Mouse (Mus musculus): ENCODE data around the gene Med18. TPM values are rescaled to one million over a fixed set of nuclear protein-coding genes. Genes with fewer than 3 reads are reported as not detected.
A peak's percentile ranks its signal among the peaks of the same experiment; 100 is the strongest.

Gene Med18
- polyA plus RNA-seq, 1 experiment, result 8.3 TPM

DNA sequence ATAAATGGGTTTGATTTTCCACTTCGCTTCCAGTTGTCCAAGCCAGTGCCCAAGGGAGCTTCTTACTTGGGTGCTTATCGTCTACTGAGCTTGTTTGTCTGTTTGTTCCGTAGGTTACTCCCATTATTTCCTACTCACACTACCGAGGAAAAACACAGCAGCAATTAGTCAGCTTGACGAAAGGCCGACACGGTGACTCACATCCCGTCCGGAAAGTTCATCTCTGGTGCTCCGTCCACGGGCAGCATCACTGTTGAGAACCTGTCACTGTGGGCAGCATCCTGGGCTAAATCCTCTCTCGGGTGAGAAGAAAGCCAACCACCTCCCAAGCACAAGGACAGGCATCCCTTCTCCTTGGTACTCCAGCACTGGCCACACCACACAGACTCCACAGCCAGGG lies 17.6 kb downstream of the Med18 start:
- TF ChIP-seq CTCF (IDR thresholded peaks at IDR 0.05; ENCODE audit: borderline replicate concordance, extremely low read depth, insufficient read depth, insufficient read length), result no peak
- DNase-seq (ENCODE audit: low read depth), result no peak

- DNase-seq (ENCODE audit: low read depth), result no peak
- TF ChIP-seq POLR2A (IDR thresholded peaks at IDR 0.05; ENCODE audit: borderline replicate concordance, extremely low read depth, insufficient read depth, insufficient read length, poor library complexity, severe bottlenecking) (no peak), CTCF (IDR thresholded peaks at IDR 0.05; ENCODE audit: borderline replicate concordance, extremely low read depth, insufficient read depth, insufficient read length) (no peak)
Observed at GRCm38 (mm10) chr4:132444516-132444915, 19.2 kb downstream of the Med18 start.

- TF ChIP-seq CTCF (IDR thresholded peaks at IDR 0.05; ENCODE audit: borderline replicate concordance, extremely low read depth, insufficient read depth, insufficient read length) (no peak), POLR2A (IDR thresholded peaks at IDR 0.05; ENCODE audit: borderline replicate concordance, extremely low read depth, insufficient read depth, insufficient read length, poor library complexity, severe bottlenecking) (no peak)
- no peak for DNase-seq (ENCODE audit: low read depth)
Observed at GRCm38 (mm10) chr4:132437857-132438256, 25.9 kb downstream of the Med18 start.

DNA sequence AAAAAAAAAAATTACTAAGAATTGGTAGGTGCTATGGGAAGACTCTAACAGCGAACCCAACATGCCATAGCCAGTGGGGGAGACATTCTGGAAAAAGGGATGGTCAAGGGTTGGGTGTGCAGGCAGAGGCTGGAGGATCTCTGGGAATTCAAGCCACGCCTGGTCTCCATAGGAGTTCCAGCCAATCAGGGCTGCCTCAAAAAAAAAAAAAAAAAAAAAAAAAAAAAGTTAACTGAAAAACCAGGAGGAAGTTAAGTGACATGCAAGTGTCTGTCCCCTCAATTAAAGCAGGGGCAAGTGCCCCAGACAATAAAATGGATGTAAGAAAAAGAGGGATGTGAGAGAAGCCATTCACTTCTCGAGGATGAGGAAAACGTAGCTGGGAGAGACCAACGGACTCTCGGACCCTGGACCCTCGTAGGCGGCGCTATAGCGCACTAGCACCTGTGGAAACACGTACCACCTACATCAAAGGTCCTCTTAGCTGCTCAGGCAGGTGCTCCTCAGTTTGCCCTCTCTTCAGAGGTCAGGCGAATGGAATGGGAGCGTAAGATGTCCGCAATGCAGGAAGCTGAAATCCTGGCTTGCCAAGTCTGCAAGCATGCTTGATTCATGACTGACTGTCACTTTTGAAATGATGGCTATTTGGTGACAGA lies 30.9 kb downstream of the Med18 start:
- TF ChIP-seq POLR2A (IDR thresholded peaks at IDR 0.05; ENCODE audit: borderline replicate concordance, extremely low read depth, insufficient read depth, insufficient read length, poor library complexity, severe bottlenecking), result no peak
- no peak for TF ChIP-seq CTCF (IDR thresholded peaks at IDR 0.05; ENCODE audit: borderline replicate concordance, extremely low read depth, insufficient read depth, insufficient read length)
- DNase-seq (ENCODE audit: low read depth), result no peak

- no peak for DNase-seq (ENCODE audit: low read depth)
- no peak for TF ChIP-seq POLR2A (IDR thresholded peaks at IDR 0.05; ENCODE audit: borderline replicate concordance, extremely low read depth, insufficient read depth, insufficient read length, poor library complexity, severe bottlenecking)
- TF ChIP-seq CTCF (IDR thresholded peaks at IDR 0.05; ENCODE audit: borderline replicate concordance, extremely low read depth, insufficient read depth, insufficient read length), result no peak
Observed at GRCm38 (mm10) chr4:132428022-132428542, 35.6 kb downstream of the Med18 start.

DNA sequence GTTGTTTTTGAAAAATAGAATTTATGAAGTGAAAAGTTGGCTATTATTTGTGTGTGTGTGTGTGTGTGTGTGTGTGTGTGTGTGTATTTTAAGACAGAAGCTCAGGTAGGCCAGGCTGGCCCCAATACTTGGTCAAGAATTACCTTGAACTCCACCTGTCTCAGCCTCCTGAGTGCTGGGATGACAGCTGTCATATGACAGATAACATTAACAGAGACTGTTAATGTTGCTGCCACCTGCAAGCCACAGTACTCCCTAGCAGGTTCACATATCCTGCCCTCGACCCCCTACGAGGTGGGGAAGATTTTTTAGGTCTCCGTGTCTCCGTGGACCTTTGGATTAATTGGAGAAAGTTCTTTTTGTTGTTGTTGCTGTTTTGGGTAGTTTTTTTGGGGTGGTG lies 36.2 kb downstream of the Med18 start:
- DNase-seq (ENCODE audit: low read depth), result no peak
- no peak for TF ChIP-seq CTCF (IDR thresholded peaks at IDR 0.05; ENCODE audit: borderline replicate concordance, extremely low read depth, insufficient read depth, insufficient read length)
- TF ChIP-seq POLR2A (IDR thresholded peaks at IDR 0.05; ENCODE audit: borderline replicate concordance, extremely low read depth, insufficient read depth, insufficient read length, poor library complexity, severe bottlenecking), result no peak

GRCm38 (mm10) chr4:132426021-132426420 lies 37.7 kb downstream of the Med18 start:
- no peak for TF ChIP-seq CTCF (IDR thresholded peaks at IDR 0.05; ENCODE audit: borderline replicate concordance, extremely low read depth, insufficient read depth, insufficient read length)
- TF ChIP-seq POLR2A (IDR thresholded peaks at IDR 0.05; ENCODE audit: borderline replicate concordance, extremely low read depth, insufficient read depth, insufficient read length, poor library complexity, severe bottlenecking), result no peak
- no peak for DNase-seq (ENCODE audit: low read depth)

- DNase-seq (ENCODE audit: low read depth), result no peak
- TF ChIP-seq POLR2A (IDR thresholded peaks at IDR 0.05; ENCODE audit: borderline replicate concordance, extremely low read depth, insufficient read depth, insufficient read length, poor library complexity, severe bottlenecking) (no peak), CTCF (IDR thresholded peaks at IDR 0.05; ENCODE audit: borderline replicate concordance, extremely low read depth, insufficient read depth, insufficient read length) (peak; percentile 15; the same call in 1 of the 2 replicates)
Observed at GRCm38 (mm10) chr4:132424765-132425164, 39.0 kb downstream of the Med18 start.

DNA sequence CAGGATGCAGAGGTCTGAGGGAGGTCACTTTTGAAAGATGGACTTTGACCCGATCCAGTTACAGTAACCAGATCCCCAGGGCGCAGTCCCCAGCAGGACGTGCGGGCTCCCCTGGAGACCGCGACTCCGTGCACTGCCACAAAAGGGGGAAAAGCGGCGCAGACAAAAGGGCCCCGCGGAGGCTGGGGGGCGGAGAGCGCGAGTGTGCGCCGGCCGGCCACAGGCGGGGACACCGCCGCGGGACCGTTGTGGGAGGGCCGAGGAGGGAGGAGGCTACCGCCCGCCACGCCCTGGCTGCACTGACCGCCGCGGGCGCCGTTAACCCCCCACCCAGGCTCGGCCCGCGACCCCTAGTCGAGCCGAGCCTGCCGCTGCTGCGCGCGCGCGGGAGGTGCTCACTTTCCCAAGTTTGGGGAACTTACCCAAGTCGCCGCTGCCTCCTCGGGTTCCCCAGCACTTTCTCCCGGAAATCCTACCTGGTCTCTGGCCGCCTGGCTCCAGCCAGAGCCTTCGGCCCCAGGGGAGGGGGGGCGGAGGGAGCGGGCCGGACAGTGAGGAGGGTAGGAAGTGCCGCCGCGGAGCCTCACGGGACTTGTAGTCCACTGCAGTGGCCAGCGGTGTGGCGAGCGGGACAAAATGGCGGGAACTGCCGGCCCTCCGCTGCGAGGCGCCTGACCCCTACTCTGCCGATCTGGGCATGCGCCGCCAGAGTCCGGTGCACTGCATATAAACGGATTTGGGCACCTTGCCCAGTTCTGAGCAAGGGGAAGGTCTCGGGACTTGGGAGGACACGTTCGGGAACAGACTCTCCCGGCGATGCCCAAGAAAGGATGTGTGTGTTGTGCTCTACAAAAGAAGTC lies 41.6 kb downstream of the Med18 start, which contains the start of gene Phactr4:
Gene Phactr4, minus strand, starts transcription at position 567 of the 860 bp plus-strand sequence.
- TF ChIP-seq CTCF (IDR thresholded peaks at IDR 0.05; ENCODE audit: borderline replicate concordance, extremely low read depth, insufficient read depth, insufficient read length) (no peak), POLR2A (IDR thresholded peaks at IDR 0.05; ENCODE audit: borderline replicate concordance, extremely low read depth, insufficient read depth, insufficient read length, poor library complexity, severe bottlenecking) (peak; percentile 54; the same call in 1 of the 2 replicates)
- DNase-seq (ENCODE audit: low read depth), result peak; percentile 98

DNA sequence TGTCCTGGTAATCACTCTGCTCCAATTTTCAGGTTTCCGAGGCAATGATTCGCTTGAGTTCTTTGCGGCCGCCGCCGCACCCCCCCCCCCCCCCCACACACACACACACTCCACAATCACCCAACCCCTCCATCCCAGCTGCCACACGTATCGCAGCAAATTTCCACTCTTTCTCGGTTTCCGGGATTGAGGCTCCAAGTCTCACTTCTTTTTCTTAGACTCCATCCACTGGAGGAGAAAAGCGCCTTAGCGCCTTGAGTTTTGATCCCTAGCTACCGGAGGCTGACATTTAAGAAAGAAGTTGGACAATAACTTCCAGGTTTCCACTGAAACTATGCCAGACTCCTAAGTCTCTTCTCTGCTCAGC lies 42.2 kb downstream of the Med18 start:
- DNase-seq (ENCODE audit: low read depth), result no peak
- no peak for TF ChIP-seq CTCF (IDR thresholded peaks at IDR 0.05; ENCODE audit: borderline replicate concordance, extremely low read depth, insufficient read depth, insufficient read length)
- no peak for TF ChIP-seq POLR2A (IDR thresholded peaks at IDR 0.05; ENCODE audit: borderline replicate concordance, extremely low read depth, insufficient read depth, insufficient read length, poor library complexity, severe bottlenecking)

DNA sequence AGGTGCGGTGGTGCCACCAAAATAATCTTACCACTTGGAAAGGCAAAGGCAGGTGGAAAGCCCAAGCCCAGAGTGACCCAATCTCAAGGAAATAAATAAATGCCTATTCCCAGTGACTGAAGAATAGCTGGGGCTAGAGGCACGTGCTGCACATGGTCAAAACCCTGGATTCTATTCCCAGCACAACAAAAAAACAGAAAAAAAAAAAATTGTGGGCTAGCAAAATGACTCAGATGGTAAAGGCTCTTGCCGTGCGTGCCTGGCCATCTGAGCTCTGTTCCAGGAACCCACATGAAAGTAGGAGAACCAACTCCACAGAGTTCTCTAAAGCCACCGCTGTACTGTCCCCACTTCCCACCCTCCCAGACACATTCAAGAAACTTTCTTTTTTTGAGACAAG lies 43.2 kb downstream of the Med18 start:
- no peak for TF ChIP-seq POLR2A (IDR thresholded peaks at IDR 0.05; ENCODE audit: borderline replicate concordance, extremely low read depth, insufficient read depth, insufficient read length, poor library complexity, severe bottlenecking)
- TF ChIP-seq CTCF (IDR thresholded peaks at IDR 0.05; ENCODE audit: borderline replicate concordance, extremely low read depth, insufficient read depth, insufficient read length), result no peak
- no peak for DNase-seq (ENCODE audit: low read depth)

Measured in brain, embryonic 14.5 days (tissue).